In genomic region chr5:23683431-23683830, GRCm38 (mm10) we compare ENCODE assay signal across 26 mouse cellular contexts. TPM values are rescaled to one million over a fixed set of nuclear protein-coding genes. Genes with fewer than 3 reads are reported as not detected.
DNase-seq lines count a peak whose midpoint lies in the region; ATAC-seq and TF ChIP-seq lines count a peak whose summit lies in the region.
"Had no signal": no experiment of that assay in that cellular context is flagged by ENCODE, and none has a peak within 500 bp of the region (broad histone marks: within the 10 kb centered on the region; RNA-seq: fewer than 3 reads in every experiment).

No protein-coding gene starts in this region.

- no peak overlapping the region for H3K27ac ChIP-seq in midbrain, embryonic 11.5 days (ENCODE audit: low read depth, low read length)
- H3K27ac ChIP-seq: embryonic facial prominence, embryonic 13.5 days; embryonic facial prominence, embryonic 15.5 days; forebrain, embryonic 10.5 days; forebrain, embryonic 12.5 days had no signal

- H3ac ChIP-seq in C2C12 (ENCODE audit: control insufficient read depth, insufficient read length, low read depth), result no peak overlapping the region

- H3K79me2 ChIP-seq in C2C12 (ENCODE audit: control insufficient read depth, insufficient read depth), result no peaks in the 10 kb centered on the region

- H3K4me1 ChIP-seq in midbrain, embryonic 11.5 days (ENCODE audit: control insufficient read depth, insufficient read depth, low read length), result no peaks in the 10 kb centered on the region
- H3K4me1 ChIP-seq: embryonic facial prominence, embryonic 13.5 days; embryonic facial prominence, embryonic 15.5 days; forebrain, embryonic 10.5 days; forebrain, embryonic 12.5 days had no signal

- no peak for TF ChIP-seq CTCF in C2C12 (IDR thresholded peaks at IDR 0.05; ENCODE audit: control insufficient read depth, insufficient read depth, insufficient read length)

- no peaks in the 10 kb centered on the region for H3K36me3 ChIP-seq in C2C12 (ENCODE audit: control insufficient read depth, insufficient read depth)
- H3K36me3 ChIP-seq in midbrain, embryonic 11.5 days (ENCODE audit: control insufficient read depth, insufficient read depth, low read length), result no peaks in the 10 kb centered on the region
- H3K36me3 ChIP-seq: embryonic facial prominence, embryonic 13.5 days; embryonic facial prominence, embryonic 15.5 days; forebrain, embryonic 10.5 days; forebrain, embryonic 12.5 days had no signal

- no peaks in the 10 kb centered on the region for H3K27me3 ChIP-seq in C2C12 (ENCODE audit: control insufficient read depth, insufficient read depth, insufficient read length)
- H3K27me3 ChIP-seq in midbrain, embryonic 11.5 days (ENCODE audit: control insufficient read depth, insufficient read depth, low read length), result no peaks in the 10 kb centered on the region
- H3K27me3 ChIP-seq: embryonic facial prominence, embryonic 13.5 days; embryonic facial prominence, embryonic 15.5 days; forebrain, embryonic 12.5 days; Patski had no signal

- ATAC-seq in frontal cortex, adult (ENCODE audit: low TSS enrichment), result no peak
- no peak for ATAC-seq in midbrain, embryonic 11.5 days (ENCODE audit: low FRiP score)
- ATAC-seq: activated CD4-positive, CD25-positive, alpha-beta regulatory T cell, adult 4 months; forebrain, embryonic 14.5 days; forebrain, embryonic 16.5 days; Patski had no signal

- H3K4me3 ChIP-seq in C2C12 (ENCODE audit: insufficient read depth, poor library complexity, severe bottlenecking), result no peak overlapping the region
- H3K4me3 ChIP-seq in midbrain, embryonic 11.5 days (ENCODE audit: low read depth, low read length), result no peak overlapping the region
- H3K4me3 ChIP-seq: embryonic facial prominence, embryonic 13.5 days; embryonic facial prominence, embryonic 15.5 days; erythroblast, embryonic 14.5 days; forebrain, embryonic 10.5 days; forebrain, embryonic 12.5 days had no signal

- no peak overlapping the region for H3K9ac ChIP-seq in midbrain, embryonic 11.5 days (ENCODE audit: low read length)
- H3K9ac ChIP-seq: embryonic facial prominence, embryonic 13.5 days; embryonic facial prominence, embryonic 15.5 days; forebrain, embryonic 12.5 days had no signal

- H3K4me2 ChIP-seq in midbrain, embryonic 11.5 days, result no peak overlapping the region
- H3K4me2 ChIP-seq: embryonic facial prominence, embryonic 13.5 days; embryonic facial prominence, embryonic 15.5 days; forebrain, embryonic 12.5 days had no signal

- DNase-seq in 3T3-L1 (ENCODE audit: low read depth, low spot score) (peak; percentile 86), 416B (ENCODE audit: low read depth) (peak; percentile 28), NIH3T3 (ENCODE audit: low read depth) (peak; percentile 58)
- DNase-seq in embryo, embryonic 11 days, result no peak
- no peak for DNase-seq in midbrain, embryonic 11.5 days (ENCODE audit: low spot score, missing footprints)
- no peak for DNase-seq in layer of hippocampus, postnatal 36 days
- DNase-seq: adrenal gland, adult 8-10 months; adrenal gland, postnatal 14 days; adrenal gland, postnatal 36 days; B cell, adult 2 months; cerebellum, adult 11-12 months; cerebellum, adult 2 months; cerebellum, adult 9-10 months; cerebellum, postnatal 10 days; cerebellum, postnatal 25 days had no signal

- H3K9me3 ChIP-seq in midbrain, embryonic 11.5 days (ENCODE audit: control insufficient read depth, low read length), result no peaks in the 10 kb centered on the region
- H3K9me3 ChIP-seq: embryonic facial prominence, embryonic 13.5 days; embryonic facial prominence, embryonic 15.5 days; forebrain, embryonic 10.5 days; forebrain, embryonic 12.5 days had no signal

- WGBS in midbrain, embryonic 11.5 days, result 82% methylated on average over 4 of the region's 4 CpGs

- no peaks in the 10 kb centered on the region for H3K79me3 ChIP-seq in C2C12 (ENCODE audit: low read depth)

TF ChIP-seq in C2C12, 6 proteins besides CTCF, POLR2A, EP300 and RAD21:
- TF ChIP-seq USF1 (IDR thresholded peaks at IDR 0.05; ENCODE audit: low read depth) (no peak), MYOD1 (IDR thresholded peaks at IDR 0.05; ENCODE audit: control insufficient read depth, insufficient read length, low read depth) (no peak), FOSL1 (IDR thresholded peaks at IDR 0.05; ENCODE audit: insufficient read depth, low read length, poor library complexity, severe bottlenecking) (no peak), CEBPB (IDR thresholded peaks at IDR 0.05; ENCODE audit: low read depth) (peak; percentile 46), MAX (IDR thresholded peaks at IDR 0.05) (no peak), MYOG (IDR thresholded peaks at IDR 0.05; ENCODE audit: control insufficient read depth, extremely low read depth, insufficient read length) (no peak)

RNA-seq across cellular contexts. Expression of gene Srpk2, which starts 1.0 kb away (rescaled TPM):
- 4.9 TPM for polyA plus RNA-seq in C2C12 (2012; fragmentation: generic; extraction: Trizol)
- 59.5 and 62.1 TPM in 2 replicates for polyA plus RNA-seq in midbrain, embryonic 11.5 days (2014; fragmentation: Nextera tagmentation; extraction: Ambion mirVana)
- 100 to 1,000 TPM; 155 to 160 TPM for total RNA-seq in layer of hippocampus, postnatal 36 days (2021)

Comparison
In these comparisons a context has a peak if more than half of its experiments do, and no peak if none do; other contexts are left out.
1. DNase-seq: peak in 3T3-L1 (single experiment), 416B (single experiment) and NIH3T3 (single experiment); none in embryo, embryonic 11 days (single experiment), midbrain, embryonic 11.5 days (single experiment) and layer of hippocampus, postnatal 36 days (0 of 2).
2. RNA of gene Srpk2, which starts 1.0 kb away (polyA plus RNA-seq): 59.5 to 62.1 TPM in midbrain, embryonic 11.5 days; 4.9 TPM in C2C12 (single experiment); every median in the first group is over 10 times any median in the second.